ENCODE assay signal across 24 mouse cellular contexts in the genomic region with DNA sequence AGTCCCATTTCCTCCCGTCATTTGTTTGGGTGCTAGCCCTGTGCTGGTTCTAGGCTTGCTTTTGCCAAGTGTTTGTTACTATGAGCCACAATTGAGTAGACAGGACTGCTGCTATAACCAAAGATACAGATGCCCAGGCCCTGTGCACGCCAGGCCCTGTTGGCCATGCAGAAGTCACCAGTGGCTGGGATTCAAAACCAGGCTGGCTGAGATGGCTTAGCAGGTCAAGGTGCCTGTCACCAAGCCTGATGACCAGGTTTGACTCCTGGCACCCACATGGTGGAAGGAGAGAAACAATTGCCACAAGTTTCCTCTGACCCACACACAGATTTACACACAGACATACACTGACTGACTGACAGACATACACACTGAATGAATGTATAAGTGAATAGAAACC.
"Had no signal": no experiment of that assay in that cellular context is flagged by ENCODE, and none has a peak within 500 bp of the region (broad histone marks: within the 10 kb centered on the region; RNA-seq: fewer than 3 reads in every experiment).

No protein-coding gene starts in this region.

- H3K9ac ChIP-seq: heart, embryonic 12.5 days; hindbrain, embryonic 12.5 days; hindbrain, embryonic 14.5 days; intestine, embryonic 15.5 days; limb, embryonic 12.5 days had no signal

- ATAC-seq: hindbrain, embryonic 16.5 days; inflammation-experienced regulatory T-cells, adult 6 months; intestine, embryonic 15.5 days; intestine, postnatal 0 days had no signal

- H3K4me2 ChIP-seq: heart, embryonic 12.5 days; hindbrain, embryonic 12.5 days; hindbrain, embryonic 14.5 days; intestine, embryonic 15.5 days; limb, embryonic 12.5 days had no signal

- H3K9me3 ChIP-seq: heart, embryonic 12.5 days; hindbrain, embryonic 10.5 days; hindbrain, embryonic 12.5 days; intestine, embryonic 15.5 days; limb, embryonic 10.5 days; limb, embryonic 12.5 days had no signal

- DNase-seq: gastrocnemius, adult 2 months; gastrocnemius, postnatal 10 days; gastrocnemius, postnatal 25 days; heart, adult 18-20 months; heart, postnatal 10 days; heart, postnatal 4 days; kidney, adult 18-20 months; kidney, adult 8-10 months; kidney, postnatal 10 days; kidney, postnatal 25 days; kidney, postnatal 4 days; liver had no signal

- H3K27me3 ChIP-seq: heart, embryonic 12.5 days; hindbrain, embryonic 12.5 days; intestine, embryonic 15.5 days; limb, embryonic 12.5 days had no signal

- H3K4me3 ChIP-seq: gastrocnemius, adult 2 months; heart, embryonic 12.5 days; hindbrain, embryonic 10.5 days; hindbrain, embryonic 12.5 days; intestine, embryonic 15.5 days; layer of hippocampus, adult 2 months; left cerebral cortex, adult 2 months; limb, embryonic 10.5 days; limb, embryonic 12.5 days had no signal

- H3K27ac ChIP-seq: gastrocnemius, adult 2 months; hindbrain, embryonic 10.5 days; hindbrain, embryonic 12.5 days; hindbrain, embryonic 14.5 days; intestine, embryonic 15.5 days; layer of hippocampus, adult 2 months; left cerebral cortex, adult 2 months; limb, embryonic 10.5 days; limb, embryonic 12.5 days had no signal
